Mouse (Mus musculus) heart, embryonic 11.5 days (tissue): ENCODE results near the gene Sec14l1. TPM values are rescaled to one million over a fixed set of nuclear protein-coding genes. Genes with fewer than 3 reads are reported as not detected.

Experiments used
- ATAC-seq: fragments of 200-750 bp; cut with Nextera tagmentation; replicated peaks from 2 replicates; pipeline ENCODE4 v1.8.0; 2017; ENCODE audit warnings: moderate library complexity; ENCODE audit not compliant: insufficient number of reproducible peaks, low FRiP score, low TSS enrichment
- H3K27ac ChIP-seq: fragments of 300-500 bp; sonication (generic); 2 replicates; pipeline ENCODE4 v1.5.1; 2014; ENCODE audit warnings: mild to moderate bottlenecking, low read depth, low read length
- H3K27me3 ChIP-seq: fragments of 300-500 bp; sonication (generic); 2 replicates; pipeline ENCODE4 v1.6.1; 2014; ENCODE audit warnings: mild to moderate bottlenecking, low read length, mixed read lengths; ENCODE audit not compliant: control insufficient read depth, insufficient read depth
- H3K36me3 ChIP-seq: fragments of 300-500 bp; sonication (generic); 2 replicates; pipeline ENCODE4 v1.6.1; 2014; ENCODE audit warnings: mild to moderate bottlenecking, low read length, moderate library complexity, mixed read lengths; ENCODE audit not compliant: control insufficient read depth, insufficient read depth
- H3K4me1 ChIP-seq: fragments of 300-500 bp; sonication (generic); 2 replicates; pipeline ENCODE4 v1.6.1; 2014; ENCODE audit warnings: low read length; ENCODE audit not compliant: control insufficient read depth, insufficient read depth
- H3K4me2 ChIP-seq: fragments of 300-500 bp; sonication (generic); 2 replicates; pipeline ENCODE4 v1.6.1; 2014; ENCODE audit warnings: mild to moderate bottlenecking, moderate library complexity
- H3K4me3 ChIP-seq: fragments of 300-500 bp; sonication (generic); 2 replicates; pipeline ENCODE4 v1.5.1; 2014; ENCODE audit warnings: low read depth, low read length
- H3K9ac ChIP-seq: fragments of 300-500 bp; sonication (generic); 2 replicates; pipeline ENCODE4 v1.6.1; 2014; ENCODE audit warnings: mild to moderate bottlenecking, low read depth, low read length, moderate library complexity
- H3K9me3 ChIP-seq: fragments of 300-500 bp; sonication (generic); replicated peaks from 2 replicates; pipeline ENCODE4 v1.6.1; 2016; ENCODE audit warnings: low read length; ENCODE audit not compliant: control insufficient read depth
- WGBS: fragments of 180-500 bp; shearing (Covaris S2); extraction: QIAGEN DNeasy Blood & Tissue Kit; methylation state at CpG from one replicate; pipeline ENCODE4 v1.1.7; 2014; ENCODE audit not compliant: insufficient replicate concordance; 5-methylcytosine and 5-hydroxymethylcytosine counted together
- polyA plus RNA-seq: library from polyadenylated mRNA; unstranded; fragments of >200 nt; fragmentation: Nextera tagmentation; extraction: Ambion mirVana; gene quantifications from 2 replicates; pipeline ENCODE4 v1.2.1, GENCODE M21; 2014

Gene Sec14l1
- polyA plus RNA-seq, 1 experiment from 2014 or later: 32.6 TPM

- H3K4me1 ChIP-seq: peaks cover 66% of the 10 kb centered on the region
- H3K9me3 ChIP-seq: no peaks in the 10 kb centered on the region
- H3K27ac ChIP-seq: peak overlapping the region; percentile 32; the same call in 1 of the 2 replicates
- peak overlapping the region; percentile 32; the same call in 1 of the 2 replicates for H3K4me2 ChIP-seq
- 65% methylated on average over 23 of the region's 23 CpGs for WGBS
- no peak overlapping the region for H3K9ac ChIP-seq
- H3K27me3 ChIP-seq: no peaks in the 10 kb centered on the region
- 0 out of 2 replicates have a peak, but pooled peaks cover 2% of the 10 kb centered on the region for H3K36me3 ChIP-seq
- no peak for ATAC-seq
- H3K4me3 ChIP-seq: no peak overlapping the region
These were observed 19.9 kb downstream of the Sec14l1 start for GRCm38 (mm10) chr11:117134776-117135387.

- Histone ChIP-seq H3K4me2 (peak overlapping the region; percentile 32), H3K27me3 (no peaks in the 10 kb centered on the region), H3K9ac (no peak overlapping the region), H3K4me3 (no peak overlapping the region), H3K36me3 (0 out of 2 replicates have a peak, but pooled peaks cover 2% of the 10 kb centered on the region), H3K9me3 (no peaks in the 10 kb centered on the region), H3K4me1 (peaks cover 58% of the 10 kb centered on the region), H3K27ac (peak overlapping the region; percentile 32; the same call in 1 of the 2 replicates)
- 42% methylated on average over 17 of the region's 17 CpGs for WGBS
- no peak; the same call in 1 of the 2 replicates for ATAC-seq
These were observed 20.7 kb downstream of the Sec14l1 start for GRCm38 (mm10) chr11:117135457-117136290.

GRCm38 (mm10) chr11:117136880-117137279, 21.9 kb downstream of the Sec14l1 start:
- H3K4me1 ChIP-seq: peaks cover 58% of the 10 kb centered on the region
- 81% methylated on average over 14 of the region's 14 CpGs for WGBS
- H3K4me2 ChIP-seq: peak overlapping the region; percentile 6; the same call in 1 of the 2 replicates
- H3K36me3 ChIP-seq: 0 out of 2 replicates have a peak, but pooled peaks cover 2% of the 10 kb centered on the region
- no peaks in the 10 kb centered on the region for H3K9me3 ChIP-seq
- ATAC-seq: no peak
- H3K4me3 ChIP-seq: no peak overlapping the region
- H3K9ac ChIP-seq: no peak overlapping the region
- H3K27me3 ChIP-seq: no peaks in the 10 kb centered on the region
- H3K27ac ChIP-seq: peak overlapping the region; percentile 46

- ATAC-seq: no peak
- Histone ChIP-seq H3K36me3 (no peaks in the 10 kb centered on the region), H3K9ac (no peak overlapping the region), H3K4me1 (peaks cover 67% of the 10 kb centered on the region), H3K4me3 (no peak overlapping the region), H3K4me2 (no peak overlapping the region; the same call in 1 of the 2 replicates), H3K27ac (no peak overlapping the region), H3K27me3 (no peaks in the 10 kb centered on the region), H3K9me3 (no peaks in the 10 kb centered on the region)
- WGBS: 80% methylated on average over 9 of the region's 9 CpGs
These were observed 23.3 kb downstream of the Sec14l1 start for GRCm38 (mm10) chr11:117138213-117138761.

- WGBS: 45% methylated on average over 12 of the region's 12 CpGs
- H3K27me3 ChIP-seq: no peaks in the 10 kb centered on the region
- no peaks in the 10 kb centered on the region for H3K9me3 ChIP-seq
- peak overlapping the region; percentile 8; the same call in 1 of the 2 replicates for H3K4me2 ChIP-seq
- H3K9ac ChIP-seq: 0 out of 2 replicates have a peak overlapping the region, but pooled peaks have one; percentile 4
- no peak overlapping the region for H3K4me3 ChIP-seq
- no peak for ATAC-seq
- H3K36me3 ChIP-seq: peaks cover 4% of the 10 kb centered on the region; the same call in 1 of the 2 replicates
- peaks cover 65% of the 10 kb centered on the region for H3K4me1 ChIP-seq
- H3K27ac ChIP-seq: peak overlapping the region; percentile 22
These were observed 24.0 kb downstream of the Sec14l1 start for GRCm38 (mm10) chr11:117138795-117139463.

GRCm38 (mm10) chr11:117141376-117142001, 26.5 kb downstream of the Sec14l1 start:
- peaks cover 40% of the 10 kb centered on the region for H3K4me1 ChIP-seq
- H3K36me3 ChIP-seq: peaks cover 21% of the 10 kb centered on the region
- 87% methylated on average over 18 of the region's 18 CpGs for WGBS
- no peaks in the 10 kb centered on the region for H3K27me3 ChIP-seq
- no peak overlapping the region for H3K27ac ChIP-seq
- ATAC-seq: no peak
- H3K9ac ChIP-seq: no peak overlapping the region
- no peaks in the 10 kb centered on the region for H3K9me3 ChIP-seq
- no peak overlapping the region for H3K4me2 ChIP-seq
- no peak overlapping the region for H3K4me3 ChIP-seq

- Histone ChIP-seq H3K27ac (no peak overlapping the region), H3K27me3 (no peaks in the 10 kb centered on the region), H3K4me3 (no peak overlapping the region), H3K9me3 (no peaks in the 10 kb centered on the region), H3K4me1 (peaks cover 34% of the 10 kb centered on the region), H3K36me3 (peaks cover 26% of the 10 kb centered on the region), H3K4me2 (no peak overlapping the region), H3K9ac (no peak overlapping the region)
- no peak for ATAC-seq
- WGBS: 75% methylated on average over 4 of the region's 4 CpGs
These were observed 27.5 kb downstream of the Sec14l1 start for GRCm38 (mm10) chr11:117142507-117142906.
